Mouse (Mus musculus) ovary, postnatal 14 days (tissue): ENCODE measurements around the gene Prr32.

ENCODE experiments used
- DNase-seq: peaks from one replicate; pipeline ENCODE4 v3.0.0; 2022; ENCODE audit warnings: low spot score

Gene Prr32

GRCm38 (mm10) chrX:45090604-45091003, at the start of gene Prr32:
Gene Prr32, plus strand, starts transcription at chrX:45090904.
- DNase-seq, result no peak
